Mouse (Mus musculus): Measurements from ENCODE around the gene Ydjc. TPM values are rescaled to one million over a fixed set of nuclear protein-coding genes. Genes with fewer than 3 reads are reported as not detected.

The Ydjc gene
- polyA plus RNA-seq, 1 experiment from 2014 or later, result 19.8 TPM

GRCm38 (mm10) chr16:17209404-17209960 is 65.1 kb downstream of the Ydjc start:
- H3K9me3 ChIP-seq (ENCODE audit: control insufficient read depth, low read length), result no peaks in the 10 kb centered on the region
- TF ChIP-seq EP300 (optimal IDR thresholded peaks at IDR 0.05), result no peak
- no peak for TF ChIP-seq CTCF (IDR thresholded peaks at IDR 0.05; ENCODE audit: low read depth)
- H3K27me3 ChIP-seq (ENCODE audit: control insufficient read depth, insufficient read depth, low read length), result no peaks in the 10 kb centered on the region
- H3K27ac ChIP-seq (replicated peaks), result no peak overlapping the region; the same call in 1 of the 2 replicates
- peaks cover 5% of the 10 kb centered on the region; the same call in 1 of the 2 replicates for H3K4me1 ChIP-seq (replicated peaks; ENCODE audit: control insufficient read depth, insufficient read depth)
- no peak for DNase-seq (ENCODE audit: low spot score)
- peak overlapping the region; percentile 100 for H3K4me2 ChIP-seq (replicated peaks; ENCODE audit: low read depth)
- peak overlapping the region; percentile 57 for H3K4me3 ChIP-seq (ENCODE audit: low read depth, low read length)
- H3K36me3 ChIP-seq (ENCODE audit: control insufficient read depth, insufficient read depth, low read length), result no peaks in the 10 kb centered on the region
- WGBS, result 1% methylated on average over 37 of the region's 37 CpGs
- peak overlapping the region; percentile 61 for H3K9ac ChIP-seq (ENCODE audit: low read length)
- ATAC-seq (ENCODE audit: low FRiP score, low TSS enrichment), result no peak; the same call in 1 of the 2 replicates

MicroRNAs encoded within 50 kb of the gene (microRNA counts, 519-probe panel; counts per million panel counts)
- microRNA mmu-miR-130b, result 5,350 counts per million, percentile 62 among the panel's probes with 10 or more counts
- microRNA mmu-miR-301b, result not detected

Small RNA genes within 50 kb of the gene (microRNA-seq; reads per million reads assigned to microRNA genes)
- 2,644 reads per million, percentile 83 among the genes with 10 or more reads in this experiment for gene Mir130b
- gene Mir301b, result 37.0 reads per million, percentile 32 among the genes with 10 or more reads in this experiment

Other genes starting within 250 kb of the Ydjc start
- gene Ppm1f, start 248.2 kb upstream of the Ydjc start, polyA plus RNA-seq (2015; fragmentation: Nextera tagmentation; extraction: Ambion mirVana), result 5.5 and 6.0 TPM in 2 replicates
- gene Mapk1, start 161.2 kb upstream of the Ydjc start, polyA plus RNA-seq (2015; fragmentation: Nextera tagmentation; extraction: Ambion mirVana), result 92.7 and 93.2 TPM in 2 replicates
- gene Ypel1, start 74.9 kb upstream of the Ydjc start, polyA plus RNA-seq (2015; fragmentation: Nextera tagmentation; extraction: Ambion mirVana), result 5.9 and 6.2 TPM in 2 replicates
- gene Ppil2, start 33.4 kb upstream of the Ydjc start, polyA plus RNA-seq (2015; fragmentation: Nextera tagmentation; extraction: Ambion mirVana), result 61.5 and 72.4 TPM in 2 replicates
- gene 2610318N02Rik, start 19.5 kb upstream of the Ydjc start, polyA plus RNA-seq (2015; fragmentation: Nextera tagmentation; extraction: Ambion mirVana), result 3.5 and 4.4 TPM in 2 replicates
- gene Sdf2l1, start 12.2 kb upstream of the Ydjc start, polyA plus RNA-seq (2015; fragmentation: Nextera tagmentation; extraction: Ambion mirVana), result 170 and 176 TPM in 2 replicates
- gene Ccdc116, start 2.6 kb downstream of the Ydjc start, polyA plus RNA-seq (2015; fragmentation: Nextera tagmentation; extraction: Ambion mirVana), result 1.8 and 2.1 TPM in 2 replicates
- gene Ube2l3, start 58.0 kb downstream of the Ydjc start, polyA plus RNA-seq (2015; fragmentation: Nextera tagmentation; extraction: Ambion mirVana), result 276 and 278 TPM in 2 replicates
- gene Rimbp3, start 64.0 kb downstream of the Ydjc start, polyA plus RNA-seq (2015; fragmentation: Nextera tagmentation; extraction: Ambion mirVana), result 0.18 TPM in 2 replicates
- gene Hic2, start 89.0 kb downstream of the Ydjc start, polyA plus RNA-seq (2015; fragmentation: Nextera tagmentation; extraction: Ambion mirVana), result 2.1 and 2.4 TPM in 2 replicates
- 8.8 and 10.6 TPM in 2 replicates for gene Tmem191c, start 131.5 kb downstream of the Ydjc start, polyA plus RNA-seq (2015; fragmentation: Nextera tagmentation; extraction: Ambion mirVana)
- 0.41 and 0.96 TPM in 2 replicates for gene Serpind1, start 186.8 kb downstream of the Ydjc start, polyA plus RNA-seq (2015; fragmentation: Nextera tagmentation; extraction: Ambion mirVana)